Mouse (Mus musculus) CH12.LX (cell line): Measurements from ENCODE around the gene Samd5. TPM values are rescaled to one million over a fixed set of nuclear protein-coding genes. Genes with fewer than 3 reads are reported as not detected.

ENCODE experiments used
- DNase-seq: peaks from one replicate; pipeline ENCODE4 v3.0.0-alpha.2; 2013; ENCODE audit errors: extremely low read depth
- H3K27ac ChIP-seq: 2 replicates; pipeline ENCODE4 v1.5.1; 2012; ENCODE audit warnings: low read depth, mild to moderate bottlenecking, control low read depth, moderate library complexity; ENCODE audit not compliant: insufficient read depth
- H3K27me3 ChIP-seq: replicated peaks from 2 replicates; pipeline ENCODE3; 2012; ENCODE audit warnings: inconsistent platforms
- H3K36me3 ChIP-seq, 2 experiments: replicated peaks in 1 of 2; 2 replicates each; pipeline versions ENCODE3 to v1.6.1; 2012; ENCODE audit warnings: inconsistent platforms in 1 of 2, low read length in 1 of 2, mild to moderate bottlenecking in 1 of 2, mixed read lengths in 1 of 2, moderate library complexity in 1 of 2; ENCODE audit not compliant: control insufficient read depth in 1 of 2, insufficient read depth in 1 of 2
- H3K4me1 ChIP-seq, 2 experiments: 2 replicates each; pipeline ENCODE4 v1.6.1; 2012; ENCODE audit warnings: inconsistent platforms in 1 of 2, moderate library complexity in 1 of 2; ENCODE audit not compliant: insufficient read depth in 2 of 2, control insufficient read depth in 1 of 2
- H3K4me2 ChIP-seq: 2 replicates; pipeline ENCODE4 v1.6.1; 2012; ENCODE audit warnings: low read depth, mild to moderate bottlenecking, control low read depth; ENCODE audit not compliant: poor library complexity, insufficient read depth, severe bottlenecking
- H3K4me3 ChIP-seq, 3 experiments: fragments of 150-350 bp in 1 of 3; sonication (generic) in 1 of 3; replicated peaks in 1 of 3; 2 replicates each; pipeline versions ENCODE3 to v1.5.1; 2011 to 2012; ENCODE audit warnings: low read depth in 2 of 3, low read length in 2 of 3, mild to moderate bottlenecking in 2 of 3, moderate library complexity in 2 of 3, control low read depth in 1 of 3, improper control_type of control experiment in 1 of 3, inconsistent platforms in 1 of 3, mixed read lengths in 1 of 3; ENCODE audit not compliant: poor library complexity in 1 of 3
- H3K79me2 ChIP-seq: replicated peaks from 2 replicates; pipeline ENCODE4 v1.6.1; 2012; ENCODE audit warnings: mild to moderate bottlenecking, moderate library complexity; ENCODE audit not compliant: control insufficient read depth, poor library complexity, insufficient read depth, severe bottlenecking; ENCODE audit errors: extremely low read depth
- H3K9ac ChIP-seq: 2 replicates; pipeline ENCODE4 v1.6.1; 2012; ENCODE audit warnings: low read depth, mild to moderate bottlenecking, control low read depth, moderate library complexity; ENCODE audit not compliant: insufficient read depth
- H3K9me3 ChIP-seq: replicated peaks from 2 replicates; pipeline ENCODE3; 2012; ENCODE audit warnings: low read length, inconsistent platforms, mixed read lengths
- BHLHE40 ChIP-seq: IDR thresholded peaks from 2 replicates; pipeline ENCODE4 v1.6.1; 2011; ENCODE audit warnings: mild to moderate bottlenecking, low read depth, low read length, improper control_type of control experiment
- CHD2 ChIP-seq: IDR thresholded peaks from 2 replicates; pipeline ENCODE4 v1.6.1; 2011; ENCODE audit warnings: low read length, improper control_type of control experiment
- CTCF ChIP-seq, 2 experiments: IDR thresholded peaks in 1 of 2; conservative IDR thresholded peaks in 1 of 2; 2 replicates each; pipeline ENCODE4 v1.5.1; 2011 to 2012; ENCODE audit warnings: low read depth in 2 of 2, low read length in 2 of 2, improper control_type of control experiment in 1 of 2, inconsistent platforms in 1 of 2, mild to moderate bottlenecking in 1 of 2, moderate library complexity in 1 of 2
- E2F4 ChIP-seq: IDR thresholded peaks from 2 replicates; pipeline ENCODE4 v1.6.1; 2011; ENCODE audit warnings: low read depth, low read length, improper control_type of control experiment; ENCODE audit not compliant: insufficient replicate concordance
- EP300 ChIP-seq: IDR thresholded peaks from 2 replicates; pipeline ENCODE4 v1.6.1; 2011; ENCODE audit warnings: low read length, improper control_type of control experiment
- GABPA ChIP-seq: IDR thresholded peaks from 2 replicates; pipeline ENCODE4 v1.6.1; 2012; ENCODE audit warnings: low read depth, low read length, improper control_type of control experiment, inconsistent platforms; ENCODE audit not compliant: insufficient replicate concordance
- JUN ChIP-seq: IDR thresholded peaks from 2 replicates; pipeline ENCODE4 v1.6.1; 2011; ENCODE audit warnings: low read depth, mild to moderate bottlenecking, low read length, improper control_type of control experiment, moderate library complexity; ENCODE audit not compliant: insufficient read depth
- KAT2A ChIP-seq: IDR thresholded peaks from 2 replicates; pipeline ENCODE4 v1.6.1; 2012; ENCODE audit warnings: low read length, improper control_type of control experiment, inconsistent platforms; ENCODE audit not compliant: insufficient replicate concordance
- MAFK ChIP-seq: IDR thresholded peaks from 2 replicates; pipeline ENCODE4 v1.6.1; 2011; ENCODE audit warnings: low read length, improper control_type of control experiment; ENCODE audit not compliant: insufficient replicate concordance
- MAX ChIP-seq: IDR thresholded peaks from 2 replicates; pipeline ENCODE4 v1.6.1; 2011; ENCODE audit warnings: low read length, improper control_type of control experiment
- MAZ ChIP-seq: IDR thresholded peaks from 2 replicates; pipeline ENCODE4 v1.6.1; 2012; ENCODE audit warnings: low read depth, mild to moderate bottlenecking, inconsistent platforms, low read length, improper control_type of control experiment, moderate library complexity
- MEF2A ChIP-seq: IDR thresholded peaks from 2 replicates; pipeline ENCODE4 v1.6.1; 2014; ENCODE audit warnings: low read depth, mild to moderate bottlenecking, inconsistent platforms, low read length, improper control_type of control experiment, borderline replicate concordance
- NELFE ChIP-seq: IDR thresholded peaks from 2 replicates; pipeline ENCODE4 v1.6.1; 2011; ENCODE audit warnings: low read depth, low read length, improper control_type of control experiment
- POLR2A ChIP-seq: IDR thresholded peaks from 2 replicates; pipeline ENCODE4 v1.6.1; 2011; ENCODE audit warnings: low read depth, mild to moderate bottlenecking, improper control_type of control experiment, low read length
- POLR2AphosphoS2 ChIP-seq: IDR thresholded peaks from 2 replicates; pipeline ENCODE4 v1.6.1; 2011; ENCODE audit warnings: low read depth, low read length, improper control_type of control experiment
- RCOR1 ChIP-seq: conservative IDR thresholded peaks from 2 replicates; pipeline ENCODE4 v1.6.1; 2012; ENCODE audit warnings: low read depth, mild to moderate bottlenecking, inconsistent platforms, low read length, improper control_type of control experiment
- SIN3A ChIP-seq: IDR thresholded peaks from 2 replicates; pipeline ENCODE4 v1.6.1; 2012; ENCODE audit warnings: low read length, improper control_type of control experiment, inconsistent platforms
- TBP ChIP-seq: conservative IDR thresholded peaks from 2 replicates; pipeline ENCODE4 v1.6.1; 2011; ENCODE audit warnings: low read depth, low read length, improper control_type of control experiment
- TCF12 ChIP-seq: IDR thresholded peaks from 2 replicates; pipeline ENCODE4 v1.6.1; 2014; ENCODE audit warnings: low read depth, mild to moderate bottlenecking, inconsistent platforms, low read length, improper control_type of control experiment
- UBTF ChIP-seq: IDR thresholded peaks from 2 replicates; pipeline ENCODE4 v1.6.1; 2012; ENCODE audit warnings: low read depth, mild to moderate bottlenecking, inconsistent platforms, low read length, improper control_type of control experiment, moderate library complexity
- USF1 ChIP-seq: IDR thresholded peaks from 2 replicates; pipeline ENCODE4 v1.6.1; 2014; ENCODE audit warnings: low read depth, mild to moderate bottlenecking, inconsistent platforms, low read length, improper control_type of control experiment
- USF2 ChIP-seq: conservative IDR thresholded peaks from 2 replicates; pipeline ENCODE4 v1.6.1; 2011; ENCODE audit warnings: low read depth, low read length, improper control_type of control experiment
- ZMIZ1 ChIP-seq: IDR thresholded peaks from 2 replicates; pipeline ENCODE4 v1.6.1; 2012; ENCODE audit warnings: low read depth, mild to moderate bottlenecking, inconsistent platforms, low read length, improper control_type of control experiment
- ZNF384 ChIP-seq: IDR thresholded peaks from 2 replicates; pipeline ENCODE4 v1.6.1; 2012; ENCODE audit warnings: low read depth, low read length, improper control_type of control experiment, inconsistent platforms
- dilution Hi-C: fragments of 300-500 bp; cut with MboI; formaldehyde crosslinking; loops from 2 replicates; pipeline ENCODE4 v1.14.3; 2020; ENCODE audit warnings: low sequenced_read_pairs; ENCODE audit not compliant: extremely low pct_unique_long_range_greater_than_20kb, extremely low pct_ligation_motif_present
- in situ Hi-C: fragments of 300-500 bp; cut with MboI; formaldehyde crosslinking; loops from 3 replicates; pipeline ENCODE4 v1.14.3; 2019; ENCODE audit warnings: low sequenced_read_pairs, low pct_ligation_motif_present, low pct_unique_long_range_greater_than_20kb, mixed read lengths
- polyA plus RNA-seq: library from polyadenylated mRNA; unstranded; fragments of >175 nt; gene quantifications from 2 replicates; pipeline ENCODE4 v1.2.1, GENCODE M21; 2012; ENCODE audit warnings: low read depth; ENCODE audit not compliant: insufficient read length
- total RNA-seq, 2 experiments: library from RNA; depleted of rRNA; stranded (reverse); fragments of 300-350 nt in 1 of 2; fragments of >200 nt in 1 of 2; gene quantifications; 2 replicates each; pipeline ENCODE4 v1.2.3; 2012 to 2014

Gene Samd5
- total and polyA plus RNA-seq, 3 experiments: not detected

DNA sequence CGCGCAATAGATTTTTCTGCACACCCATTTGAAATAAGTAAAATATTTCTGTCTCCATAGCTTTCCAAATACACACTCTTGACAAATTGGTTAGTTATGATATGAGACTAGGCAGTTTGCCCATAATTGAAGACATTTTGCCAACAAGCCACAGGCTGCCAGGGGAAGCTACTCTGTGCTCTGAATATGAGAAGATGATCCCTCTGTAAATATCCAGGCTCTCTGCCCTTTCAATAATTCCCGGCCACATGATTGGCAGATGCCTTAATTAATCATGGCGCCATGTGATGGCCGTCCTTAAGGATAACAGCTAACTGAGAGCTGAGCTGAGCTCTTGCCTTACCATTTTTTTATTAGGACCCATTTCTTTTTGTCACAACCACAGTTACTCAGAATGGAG is 69.4 kb downstream of the Samd5 start:
- Histone ChIP-seq H3K27ac (no peak overlapping the region), H3K79me2 (no peaks in the 10 kb centered on the region), H3K27me3 (no peaks in the 10 kb centered on the region), H3K4me1 (no peaks in the 10 kb centered on the region), H3K4me3 (no peak overlapping the region), H3K36me3 (no peaks in the 10 kb centered on the region), H3K9me3 (no peaks in the 10 kb centered on the region), H3K9ac (no peak overlapping the region), H3K4me2 (no peak overlapping the region)
- DNase-seq: no peak
- in situ Hi-C loops: no loop called here
- no peak for TF ChIP-seq JUN
- no peak for TF ChIP-seq KAT2A
- TF ChIP-seq GABPA: no peak
- no peak for TF ChIP-seq UBTF
- TF ChIP-seq EP300: no peak
- TF ChIP-seq TBP: no peak
- no peak for TF ChIP-seq TCF12
- no peak for TF ChIP-seq ZMIZ1
- TF ChIP-seq SIN3A: no peak
- no peak for TF ChIP-seq MAZ
- TF ChIP-seq NELFE: no peak
- no peak for TF ChIP-seq MEF2A
- no peak for TF ChIP-seq POLR2A
- TF ChIP-seq BHLHE40: no peak
- no peak for TF ChIP-seq MAX
- no peak for TF ChIP-seq E2F4
- no peak for TF ChIP-seq CHD2
- dilution Hi-C loops: no loop called here

DNA sequence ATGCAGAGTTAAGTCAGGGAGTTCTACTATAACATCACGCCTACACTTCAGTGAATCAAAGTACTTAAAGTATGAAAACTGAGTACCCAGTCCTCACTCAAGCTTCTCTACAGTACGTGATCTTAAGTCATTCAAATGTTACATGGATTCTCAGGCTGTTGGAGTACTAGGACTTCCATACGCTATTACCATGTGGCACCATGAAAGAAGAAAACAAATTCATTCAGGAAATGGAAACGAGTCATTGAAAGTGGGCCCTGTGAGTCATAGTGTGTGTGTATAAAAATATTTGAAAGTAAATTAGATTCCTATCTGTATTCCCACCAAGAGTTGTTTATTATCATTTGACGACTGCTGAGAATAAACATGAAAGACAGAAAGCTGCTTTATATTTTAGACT is 71.7 kb downstream of the Samd5 start:
- DNase-seq: no peak
- H3K36me3 ChIP-seq: no peaks in the 10 kb centered on the region
- H3K27me3 ChIP-seq: no peaks in the 10 kb centered on the region
- no peaks in the 10 kb centered on the region for H3K9me3 ChIP-seq
- H3K4me1 ChIP-seq: no peaks in the 10 kb centered on the region
- no peaks in the 10 kb centered on the region for H3K79me2 ChIP-seq
- in situ Hi-C loops (no loop called here), dilution Hi-C loops (no loop called here)
- no peak overlapping the region for H3K4me2 ChIP-seq
- TF ChIP-seq KAT2A (no peak), CTCF (conservative IDR thresholded peaks at IDR 0.05 in 1 of 2, IDR thresholded peaks at IDR 0.05 in 1 of 2; ENCODE audit: low read depth in 2 of 2, low read length in 2 of 2) (no peak), ZNF384 (no peak), ZMIZ1 (no peak), USF2 (no peak), RCOR1 (no peak), USF1 (no peak), POLR2A (no peak), POLR2AphosphoS2 (no peak), MEF2A (no peak), TBP (no peak), MAX (no peak), MAFK (no peak)
- no peak overlapping the region for H3K4me3 ChIP-seq
- no peak overlapping the region for H3K9ac ChIP-seq
- no peak overlapping the region for H3K27ac ChIP-seq
